Mouse (Mus musculus): ENCODE data around the gene 4930402H24Rik.

4930402H24Rik gene

GRCm38 (mm10) chr2:130805146-130805545 lies 101.1 kb downstream of the 4930402H24Rik start:
- DNase-seq, result no peak

GRCm38 (mm10) chr2:130803706-130804105 lies 102.5 kb downstream of the 4930402H24Rik start:
- DNase-seq, result no peak

- DNase-seq, result no peak
Observed at GRCm38 (mm10) chr2:130795731-130796130, 110.5 kb downstream of the 4930402H24Rik start.

GRCm38 (mm10) chr2:130791722-130792121 lies 114.5 kb downstream of the 4930402H24Rik start:
- DNase-seq, result no peak

GRCm38 (mm10) chr2:130789642-130790041 lies 116.6 kb downstream of the 4930402H24Rik start:
- no peak for DNase-seq

GRCm38 (mm10) chr2:130789039-130789438 lies 117.2 kb downstream of the 4930402H24Rik start:
- DNase-seq, result no peak

GRCm38 (mm10) chr2:130784939-130785338 lies 121.3 kb downstream of the 4930402H24Rik start:
- no peak for DNase-seq

GRCm38 (mm10) chr2:130780615-130781303 lies 125.4 kb downstream of the 4930402H24Rik start:
- no peak for DNase-seq

GRCm38 (mm10) chr2:130779935-130780334 lies 126.3 kb downstream of the 4930402H24Rik start:
- DNase-seq, result no peak

GRCm38 (mm10) chr2:130776610-130777009 lies 129.6 kb downstream of the 4930402H24Rik start:
- no peak for DNase-seq

GRCm38 (mm10) chr2:130767483-130767882 lies 138.7 kb downstream of the 4930402H24Rik start:
- DNase-seq, result no peak

GRCm38 (mm10) chr2:130765396-130765795 lies 140.8 kb downstream of the 4930402H24Rik start:
- no peak for DNase-seq

GRCm38 (mm10) chr2:130760876-130761275 lies 145.3 kb downstream of the 4930402H24Rik start:
- DNase-seq, result no peak

GRCm38 (mm10) chr2:130755061-130755607 lies 151.1 kb downstream of the 4930402H24Rik start:
- DNase-seq, result peak; percentile 10

- DNase-seq, result no peak
Observed at GRCm38 (mm10) chr2:130754596-130754995, 151.6 kb downstream of the 4930402H24Rik start.

GRCm38 (mm10) chr2:130750449-130750848 lies 155.8 kb downstream of the 4930402H24Rik start:
- peak; percentile 61 for DNase-seq

- DNase-seq, result no peak
Observed at GRCm38 (mm10) chr2:130749708-130750107, 156.5 kb downstream of the 4930402H24Rik start.

GRCm38 (mm10) chr2:130743576-130743975 lies 162.6 kb downstream of the 4930402H24Rik start:
- no peak for DNase-seq

GRCm38 (mm10) chr2:130740096-130740495 lies 166.1 kb downstream of the 4930402H24Rik start:
- no peak for DNase-seq

GRCm38 (mm10) chr2:130738019-130738418 lies 168.2 kb downstream of the 4930402H24Rik start:
- DNase-seq, result no peak

GRCm38 (mm10) chr2:130735281-130735680 lies 170.9 kb downstream of the 4930402H24Rik start:
- DNase-seq, result no peak

GRCm38 (mm10) chr2:130733444-130733843 lies 172.8 kb downstream of the 4930402H24Rik start:
- no peak for DNase-seq

- no peak for DNase-seq
Observed at GRCm38 (mm10) chr2:130731855-130732254, 174.4 kb downstream of the 4930402H24Rik start.

GRCm38 (mm10) chr2:130730746-130731145 lies 175.5 kb downstream of the 4930402H24Rik start:
- no peak for DNase-seq
